Mouse (Mus musculus): ENCODE measurements around the gene Map1s. TPM values are rescaled to one million over a fixed set of nuclear protein-coding genes. Genes with fewer than 3 reads are reported as not detected.

The Map1s gene
- total and polyA plus RNA-seq, 3 experiments, result 9.5 to 51.4 (median 30.9) TPM

GRCm38 (mm10) chr8:70914704-70915103 is 9.0 kb downstream of the Map1s start:
- no peak for TF ChIP-seq E2F4 (IDR thresholded peaks at IDR 0.05; ENCODE audit: insufficient replicate concordance, low read depth, low read length)
- TF ChIP-seq MXI1 (IDR thresholded peaks at IDR 0.05; ENCODE audit: low read depth, low read length), result no peak
- TF ChIP-seq USF2 (conservative IDR thresholded peaks at IDR 0.05; ENCODE audit: low read depth, low read length), result no peak
- no peak for TF ChIP-seq USF1 (IDR thresholded peaks at IDR 0.05; ENCODE audit: low read depth, low read length)
- TF ChIP-seq MYC (IDR thresholded peaks at IDR 0.05; ENCODE audit: low read depth, low read length), result no peak
- no peak for TF ChIP-seq MAZ (IDR thresholded peaks at IDR 0.05; ENCODE audit: low read depth, low read length)
- TF ChIP-seq ELF1 (IDR thresholded peaks at IDR 0.05; ENCODE audit: low read depth, low read length), result no peak
- no peak for DNase-seq (ENCODE audit: extremely low read depth)
- no peak overlapping the region for H3K9ac ChIP-seq (ENCODE audit: insufficient read depth, low read depth)
- no peaks in the 10 kb centered on the region for H3K9me3 ChIP-seq (replicated peaks; ENCODE audit: low read length)
- H3K4me1 ChIP-seq (ENCODE audit: control insufficient read depth in 1 of 2, insufficient read depth in 2 of 2), result peaks cover 0 to 8% of the 10 kb centered on the region in 2 experiments; a peak in 2 of 4 replicates
- dilution Hi-C loops (cut with MboI; ENCODE audit: extremely low pct_ligation_motif_present, extremely low pct_unique_long_range_greater_than_20kb, low sequenced_read_pairs) (no loop called here), in situ Hi-C loops (cut with MboI; ENCODE audit: low pct_ligation_motif_present, low pct_unique_long_range_greater_than_20kb, low sequenced_read_pairs) (no loop called here)
- no peak overlapping the region for H3K4me2 ChIP-seq (ENCODE audit: insufficient read depth, low read depth, poor library complexity, severe bottlenecking)
- no peak overlapping the region for H3K27ac ChIP-seq (ENCODE audit: insufficient read depth, low read depth)
- H3K27me3 ChIP-seq (replicated peaks), result no peaks in the 10 kb centered on the region
- peaks cover 80 to 91% of the 10 kb centered on the region in 2 experiments for H3K36me3 ChIP-seq (replicated peaks in 1 of 2; ENCODE audit: control insufficient read depth in 1 of 2, insufficient read depth in 1 of 2, low read length in 1 of 2)
- H3K4me3 ChIP-seq (replicated peaks in 1 of 3; ENCODE audit: low read depth in 2 of 3, low read length in 2 of 3, poor library complexity in 1 of 3), result no peak overlapping the region
- 0 out of 2 replicates have a peak, but pooled peaks cover 6% of the 10 kb centered on the region for H3K79me2 ChIP-seq (replicated peaks; ENCODE audit: control insufficient read depth, extremely low read depth, insufficient read depth, poor library complexity, severe bottlenecking)

- Histone ChIP-seq H3K9me3 (replicated peaks; ENCODE audit: low read length) (no peaks in the 10 kb centered on the region), H3K27ac (ENCODE audit: insufficient read depth, low read depth) (no peak overlapping the region), H3K79me2 (replicated peaks; ENCODE audit: control insufficient read depth, extremely low read depth, insufficient read depth, poor library complexity, severe bottlenecking) (no peaks in the 10 kb centered on the region), H3K4me3 (replicated peaks in 1 of 3; ENCODE audit: low read depth in 2 of 3, low read length in 2 of 3, poor library complexity in 1 of 3) (no peak overlapping the region), H3K36me3 (replicated peaks in 1 of 2; ENCODE audit: control insufficient read depth in 1 of 2, insufficient read depth in 1 of 2, low read length in 1 of 2) (peaks cover 34 to 61% of the 10 kb centered on the region in 2 experiments), H3K4me2 (ENCODE audit: insufficient read depth, low read depth, poor library complexity, severe bottlenecking) (no peak overlapping the region), H3K4me1 (ENCODE audit: control insufficient read depth in 1 of 2, insufficient read depth in 2 of 2) (no peaks in the 10 kb centered on the region), H3K27me3 (replicated peaks) (no peaks in the 10 kb centered on the region), H3K9ac (ENCODE audit: insufficient read depth, low read depth) (no peak overlapping the region)
- no peak for DNase-seq (ENCODE audit: extremely low read depth)
- in situ Hi-C loops (cut with MboI; ENCODE audit: low pct_ligation_motif_present, low pct_unique_long_range_greater_than_20kb, low sequenced_read_pairs), result no loop called here
- TF ChIP-seq PAX5 (IDR thresholded peaks at IDR 0.05; ENCODE audit: low read length), result no peak
- TF ChIP-seq MYC (IDR thresholded peaks at IDR 0.05; ENCODE audit: low read depth, low read length), result 0 out of 2 replicates have a peak, but pooled peaks have one; percentile 56
- peak in 1 of 2 experiments; percentile 29; a peak in 2 of 4 replicates for TF ChIP-seq CTCF (conservative IDR thresholded peaks at IDR 0.05 in 1 of 2, IDR thresholded peaks at IDR 0.05 in 1 of 2; ENCODE audit: low read depth in 2 of 2, low read length in 2 of 2)
- dilution Hi-C loops (cut with MboI; ENCODE audit: extremely low pct_ligation_motif_present, extremely low pct_unique_long_range_greater_than_20kb, low sequenced_read_pairs), result no loop called here
Observed at GRCm38 (mm10) chr8:70920049-70920922, 14.6 kb downstream of the Map1s start.

GRCm38 (mm10) chr8:70924151-70924550 is 18.4 kb downstream of the Map1s start:
- Histone ChIP-seq H3K4me3 (replicated peaks in 1 of 3; ENCODE audit: low read depth in 2 of 3, low read length in 2 of 3, poor library complexity in 1 of 3) (no peak overlapping the region), H3K27me3 (replicated peaks) (no peaks in the 10 kb centered on the region), H3K27ac (ENCODE audit: insufficient read depth, low read depth) (no peak overlapping the region), H3K4me1 (ENCODE audit: control insufficient read depth in 1 of 2, insufficient read depth in 2 of 2) (peaks cover 0 to 11% of the 10 kb centered on the region in 2 experiments; a peak in 2 of 4 replicates), H3K9me3 (replicated peaks; ENCODE audit: low read length) (no peaks in the 10 kb centered on the region), H3K4me2 (ENCODE audit: insufficient read depth, low read depth, poor library complexity, severe bottlenecking) (no peak overlapping the region), H3K9ac (ENCODE audit: insufficient read depth, low read depth) (no peak overlapping the region), H3K36me3 (replicated peaks in 1 of 2; ENCODE audit: control insufficient read depth in 1 of 2, insufficient read depth in 1 of 2, low read length in 1 of 2) (peaks cover 4 to 24% of the 10 kb centered on the region in 2 experiments), H3K79me2 (replicated peaks; ENCODE audit: control insufficient read depth, extremely low read depth, insufficient read depth, poor library complexity, severe bottlenecking) (no peaks in the 10 kb centered on the region)
- DNase-seq (ENCODE audit: extremely low read depth), result no peak
- in situ Hi-C loops (cut with MboI; ENCODE audit: low pct_ligation_motif_present, low pct_unique_long_range_greater_than_20kb, low sequenced_read_pairs), result no loop called here
- dilution Hi-C loops (cut with MboI; ENCODE audit: extremely low pct_ligation_motif_present, extremely low pct_unique_long_range_greater_than_20kb, low sequenced_read_pairs), result no loop called here
- TF ChIP-seq E2F4 (IDR thresholded peaks at IDR 0.05; ENCODE audit: insufficient replicate concordance, low read depth, low read length) (no peak), MXI1 (IDR thresholded peaks at IDR 0.05; ENCODE audit: low read depth, low read length) (no peak), SIN3A (IDR thresholded peaks at IDR 0.05; ENCODE audit: low read length) (no peak), POLR2AphosphoS2 (IDR thresholded peaks at IDR 0.05; ENCODE audit: low read depth, low read length) (no peak), RCOR1 (conservative IDR thresholded peaks at IDR 0.05; ENCODE audit: low read depth, low read length) (no peak), IRF4 (IDR thresholded peaks at IDR 0.05; ENCODE audit: low read depth, low read length) (no peak), MAFK (IDR thresholded peaks at IDR 0.05; ENCODE audit: insufficient replicate concordance, low read length) (no peak), MYC (IDR thresholded peaks at IDR 0.05; ENCODE audit: low read depth, low read length) (no peak), MAX (IDR thresholded peaks at IDR 0.05; ENCODE audit: low read length) (no peak), KAT2A (IDR thresholded peaks at IDR 0.05; ENCODE audit: insufficient replicate concordance, low read length) (no peak), TBP (conservative IDR thresholded peaks at IDR 0.05; ENCODE audit: low read depth, low read length) (no peak), CTCF (conservative IDR thresholded peaks at IDR 0.05 in 1 of 2, IDR thresholded peaks at IDR 0.05 in 1 of 2; ENCODE audit: low read depth in 2 of 2, low read length in 2 of 2) (no peak), CHD2 (IDR thresholded peaks at IDR 0.05; ENCODE audit: low read length) (no peak), JUN (IDR thresholded peaks at IDR 0.05; ENCODE audit: insufficient read depth, low read depth, low read length) (no peak), ETS1 (conservative IDR thresholded peaks at IDR 0.05; ENCODE audit: low read depth, low read length) (no peak), CHD1 (IDR thresholded peaks at IDR 0.05; ENCODE audit: low read depth, low read length) (no peak), BHLHE40 (IDR thresholded peaks at IDR 0.05; ENCODE audit: low read depth, low read length) (no peak), GABPA (IDR thresholded peaks at IDR 0.05; ENCODE audit: insufficient replicate concordance, low read depth, low read length) (no peak), PAX5 (IDR thresholded peaks at IDR 0.05; ENCODE audit: low read length) (no peak)
